Mouse (Mus musculus) testis, adult 2 months (tissue): ENCODE results near the gene Slc22a20.

ENCODE experiments used
- CTCF ChIP-seq: fragments of 200-500 bp; IDR thresholded peaks from 2 replicates; pipeline ENCODE4 v1.5.1; 2012; ENCODE audit warnings: low read depth, mild to moderate bottlenecking, inconsistent platforms, low read length, moderate library complexity; ENCODE audit not compliant: control insufficient read depth, insufficient read depth, insufficient replicate concordance
- POLR2A ChIP-seq: fragments of 200-500 bp; IDR thresholded peaks from 2 replicates; pipeline ENCODE4 v1.6.1; 2012; ENCODE audit warnings: low read depth, mild to moderate bottlenecking, inconsistent platforms, low read length, moderate library complexity; ENCODE audit not compliant: control insufficient read depth

DNA sequence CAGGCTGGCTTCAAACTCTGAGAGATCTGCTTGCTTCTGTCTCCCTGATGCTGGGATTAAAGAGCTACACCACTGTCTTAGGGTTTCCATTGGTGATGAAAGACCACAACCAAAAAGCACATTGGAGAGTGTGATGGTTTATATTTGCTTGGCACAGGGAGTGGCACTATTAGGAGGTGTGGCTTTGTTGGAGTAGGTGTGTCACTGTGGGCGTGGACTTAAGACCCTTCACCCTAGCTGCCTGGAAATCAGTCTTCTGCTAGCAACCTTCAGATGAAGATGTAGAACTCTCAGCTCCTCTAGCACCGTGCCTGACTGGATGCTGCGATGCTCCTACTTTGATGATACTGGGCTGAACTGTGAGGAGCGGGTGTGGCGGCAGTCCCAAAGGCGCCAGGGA lies 47.4 kb downstream of the Slc22a20 start:
- no peak for TF ChIP-seq POLR2A
- no peak for TF ChIP-seq CTCF
